ENCODE assay signal across 8 mouse cellular contexts in the genomic region with DNA sequence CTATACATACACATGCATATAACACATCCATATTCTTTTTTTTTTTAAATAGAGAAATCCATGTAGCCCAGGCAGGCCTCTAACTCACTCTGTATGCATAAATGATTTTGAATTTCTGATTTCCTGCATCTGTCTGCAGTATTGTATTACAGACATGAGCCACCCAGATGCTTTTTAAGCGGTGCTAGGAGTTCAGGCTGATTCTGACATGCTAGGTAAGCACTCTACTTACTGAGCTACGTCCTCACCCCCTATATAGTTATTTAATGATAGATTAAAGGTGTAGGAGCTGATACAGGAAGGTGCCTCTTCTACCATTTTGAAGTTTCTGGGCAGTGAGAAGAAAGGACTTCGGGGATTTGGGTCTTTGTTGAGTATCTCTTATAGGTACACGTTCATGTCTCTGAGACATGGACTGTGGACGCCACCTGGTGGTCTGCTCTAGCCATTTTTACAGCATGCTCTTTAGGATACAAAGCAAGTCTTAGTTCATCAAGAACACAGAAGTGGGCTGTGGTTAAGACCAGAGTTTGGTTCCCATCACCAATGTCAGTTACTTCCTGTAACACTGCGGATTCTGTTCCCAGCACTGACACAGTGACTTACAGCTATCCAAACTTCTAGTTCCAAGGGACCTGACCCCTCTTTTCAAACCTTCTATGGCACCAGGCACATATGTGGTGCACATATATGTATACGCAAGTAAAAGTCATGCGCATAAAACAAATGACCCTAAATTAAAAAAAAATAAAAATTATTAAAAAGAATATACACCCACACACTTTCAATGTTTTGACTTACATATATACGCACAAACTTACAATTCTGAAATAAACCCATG. TPM values are rescaled to one million over a fixed set of nuclear protein-coding genes. Genes with fewer than 3 reads are reported as not detected.
DNase-seq lines count a peak whose midpoint lies in the region; ATAC-seq and TF ChIP-seq lines count a peak whose summit lies in the region.

No protein-coding gene starts in this region.

- H3K36me3 ChIP-seq in heart, postnatal 0 days (replicated peaks; ENCODE audit: control insufficient read depth, insufficient read depth, low read length), result no peaks in the 10 kb centered on the region
- no peaks in the 10 kb centered on the region for H3K36me3 ChIP-seq in liver, embryonic 14.5 days (replicated peaks; ENCODE audit: control insufficient read depth, insufficient read depth, low read depth)
- no peaks in the 10 kb centered on the region for H3K36me3 ChIP-seq in neural tube, embryonic 13.5 days

- peak; percentile 78 for TF ChIP-seq CTCF in heart, postnatal 0 days (IDR thresholded peaks at IDR 0.05; ENCODE audit: low read depth)
- peak; percentile 62 for TF ChIP-seq CTCF in liver, embryonic 14.5 days (IDR thresholded peaks at IDR 0.05; ENCODE audit: low read depth)

- H3K4me3 ChIP-seq in heart, postnatal 0 days (ENCODE audit: low read depth, low read length), result no peak overlapping the region
- no peak overlapping the region for H3K4me3 ChIP-seq in liver, embryonic 14.5 days (ENCODE audit: insufficient read depth in 1 of 2, low read depth in 2 of 2, low read length in 2 of 2)
- H3K4me3 ChIP-seq in neural tube, embryonic 13.5 days, result no peak overlapping the region

- no peak overlapping the region for H3K27ac ChIP-seq in heart, postnatal 0 days (ENCODE audit: low read depth)
- no peak overlapping the region for H3K27ac ChIP-seq in liver, embryonic 14.5 days
- H3K27ac ChIP-seq in neural tube, embryonic 13.5 days (replicated peaks), result no peak overlapping the region

- no peak overlapping the region for H3K4me2 ChIP-seq in heart, postnatal 0 days (ENCODE audit: low read depth, low read length)
- H3K4me2 ChIP-seq in liver, embryonic 14.5 days (ENCODE audit: low read depth), result no peak overlapping the region
- H3K4me2 ChIP-seq in neural tube, embryonic 13.5 days, result no peak overlapping the region

- 51% methylated on average over 9 of the region's 9 CpGs for WGBS in heart, postnatal 0 days
- 42% methylated on average over 9 of the region's 9 CpGs for WGBS in liver, embryonic 14.5 days (ENCODE audit: insufficient replicate concordance)
- WGBS in neural tube, embryonic 13.5 days, result 52% methylated on average over 9 of the region's 9 CpGs

- no peak overlapping the region for H3K9ac ChIP-seq in heart, postnatal 0 days (replicated peaks; ENCODE audit: low read depth, low read length)
- H3K9ac ChIP-seq in liver, embryonic 14.5 days (replicated peaks), result no peak overlapping the region
- H3K9ac ChIP-seq in neural tube, embryonic 13.5 days, result no peak overlapping the region

- H3K4me1 ChIP-seq in heart, postnatal 0 days (ENCODE audit: control insufficient read depth, insufficient read depth), result no peaks in the 10 kb centered on the region
- no peaks in the 10 kb centered on the region for H3K4me1 ChIP-seq in liver, embryonic 14.5 days (replicated peaks; ENCODE audit: control insufficient read depth in 2 of 2, insufficient read depth in 2 of 2, low read length in 1 of 2)
- no peaks in the 10 kb centered on the region for H3K4me1 ChIP-seq in neural tube, embryonic 13.5 days (replicated peaks)

- H3K27me3 ChIP-seq in heart, postnatal 0 days (ENCODE audit: control insufficient read depth, insufficient read depth, low read length), result no peaks in the 10 kb centered on the region
- no peaks in the 10 kb centered on the region for H3K27me3 ChIP-seq in liver, embryonic 14.5 days (ENCODE audit: control insufficient read depth, insufficient read depth, low read length)
- H3K27me3 ChIP-seq in neural tube, embryonic 13.5 days, result no peaks in the 10 kb centered on the region

- DNase-seq in CD4-positive helper T cell, adult 2 months (ENCODE audit: low read depth, low spot score), result peak; percentile 71
- DNase-seq in adrenal gland, adult 2 months, result peak; percentile 71
- DNase-seq in embryo, embryonic 11 days, result peak; percentile 85
- peak; percentile 58 for DNase-seq in heart, postnatal 0 days (ENCODE audit: low spot score)
- peak; percentile 75 to 90 for DNase-seq in kidney, postnatal 36 days
- peak; percentile 22 to 23 (median 23) for DNase-seq in liver, embryonic 14.5 days (ENCODE audit: low read depth in 3 of 3, low spot score in 3 of 3)
- peak; percentile 19 for DNase-seq in testis, postnatal 14 days (ENCODE audit: low spot score)

- TF ChIP-seq EP300 in heart, postnatal 0 days (IDR thresholded peaks at IDR 0.05; ENCODE audit: low read depth), result no peak
- no peak for TF ChIP-seq EP300 in liver, embryonic 14.5 days (IDR thresholded peaks at IDR 0.05; ENCODE audit: low read depth)

- no peaks in the 10 kb centered on the region for H3K9me3 ChIP-seq in heart, postnatal 0 days (replicated peaks; ENCODE audit: control insufficient read depth, low read length)
- no peaks in the 10 kb centered on the region for H3K9me3 ChIP-seq in liver, embryonic 14.5 days (ENCODE audit: control insufficient read depth, low read length)
- no peaks in the 10 kb centered on the region for H3K9me3 ChIP-seq in neural tube, embryonic 13.5 days

- 0 out of 2 replicates have a peak, but pooled peaks have one; percentile 47 for ATAC-seq in heart, postnatal 0 days (ENCODE audit: insufficient read depth, low read depth)
- no peak for ATAC-seq in liver, embryonic 14.5 days (ENCODE audit: insufficient read depth)
- ATAC-seq in neural tube, embryonic 13.5 days (ENCODE audit: low read depth), result 0 out of 2 replicates have a peak, but pooled peaks have one; percentile 27

RNA-seq across cellular contexts. Expression of gene Arl8b, which starts 46.8 kb away (rescaled TPM):
- 100 to 1,000 TPM; 120 to 128 TPM for total RNA-seq in adrenal gland, adult 2 months (2021)
- 12.6 and 12.7 TPM in 2 replicates for polyA plus RNA-seq in adrenal gland, adult 2 months (2012; rRNA removed)
- 42.7 and 47.0 TPM in 2 replicates for total RNA-seq in heart, postnatal 0 days (2014; rRNA removed; ENCODE audit: low replicate concordance)
- 52.7 and 54.7 TPM in 2 replicates for polyA plus RNA-seq in heart, postnatal 0 days (2015; fragmentation: Nextera tagmentation; extraction: Ambion mirVana)
- 8.3 and 10.5 TPM in 2 replicates for polyA plus RNA-seq in liver, embryonic 14.5 days (2012; rRNA removed)
- 35.5 and 35.8 TPM in 2 replicates for polyA plus RNA-seq in liver, embryonic 14.5 days (2014; fragmentation: Nextera tagmentation; extraction: Ambion mirVana)
- polyA plus RNA-seq in neural tube, embryonic 13.5 days (2015; fragmentation: Nextera tagmentation; extraction: Ambion mirVana), result 104 and 119 TPM in 2 replicates

Comparison
In these comparisons a context has a peak if more than half of its experiments do, and no peak if none do; other contexts are left out.
1. DNase-seq: peak in every context shown above with its lines; median percentile 85 in embryo, embryonic 11 days; 82 in kidney, postnatal 36 days; 71 in CD4-positive helper T cell, adult 2 months; 71 in adrenal gland, adult 2 months; 58 in heart, postnatal 0 days; 23 in liver, embryonic 14.5 days; 19 in testis, postnatal 14 days.